Mouse (Mus musculus): Measurements from ENCODE around the gene Mapre3.

GRCm38 (mm10) chr5:30850556-30850925 is 36.1 kb downstream of the Mapre3 start:
- TF ChIP-seq POLR2A (IDR thresholded peaks at IDR 0.05; ENCODE audit: borderline replicate concordance, extremely low read depth, low read depth, low read length) (no peak), CTCF (IDR thresholded peaks at IDR 0.05; ENCODE audit: insufficient read depth, low read length) (no peak)
